Mouse (Mus musculus): ENCODE data around the gene Dixdc1.

- TF ChIP-seq CTCF (IDR thresholded peaks at IDR 0.05; ENCODE audit: control insufficient read depth, insufficient read depth, low read length) (no peak), POLR2A (IDR thresholded peaks at IDR 0.05; ENCODE audit: borderline replicate concordance, control insufficient read depth, low read depth, low read length) (no peak)
Measured at GRCm38 (mm10) chr9:50692626-50693580, 46.4 kb downstream of the Dixdc1 start.
